Mouse (Mus musculus) MN1 (cell line): Measurements from ENCODE around the gene Myh6.

ENCODE experiments used
- DNase-seq: peaks from one replicate; pipeline ENCODE4 v3.0.0-alpha.2; 2016; ENCODE audit warnings: low spot score

Myh6 gene

GRCm38 (mm10) chr14:54932645-54933150 is 34.0 kb downstream of the Myh6 start, which contains the start of gene Il25:
Il25 (plus strand) TSS chr14:54932695.
- peak; percentile 42 for DNase-seq

GRCm38 (mm10) chr14:54930431-54930830 is 36.3 kb downstream of the Myh6 start:
- DNase-seq = no peak

GRCm38 (mm10) chr14:54929801-54930200 is 36.9 kb downstream of the Myh6 start:
- no peak for DNase-seq

GRCm38 (mm10) chr14:54927296-54927695 is 39.4 kb downstream of the Myh6 start:
- no peak for DNase-seq

- DNase-seq = peak; percentile 73
Observed at GRCm38 (mm10) chr14:54926401-54927158, 40.1 kb downstream of the Myh6 start.

- peak; percentile 59 for DNase-seq
Observed at GRCm38 (mm10) chr14:54925349-54926342, 41.1 kb downstream of the Myh6 start, which contains the start of gene Efs. Efs (minus strand) TSS chr14:54926126.

GRCm38 (mm10) chr14:54924641-54925348 is 41.9 kb downstream of the Myh6 start:
- DNase-seq = peak; percentile 86

- DNase-seq = no peak
Observed at GRCm38 (mm10) chr14:54920076-54920685, 46.5 kb downstream of the Myh6 start.

GRCm38 (mm10) chr14:54913343-54913742 is 53.4 kb downstream of the Myh6 start:
- no peak for DNase-seq

GRCm38 (mm10) chr14:54912886-54913285 is 53.8 kb downstream of the Myh6 start, which contains the start of gene Slc22a17:
Slc22a17 (minus strand) TSS chr14:54913132.
- peak; percentile 55 for DNase-seq

GRCm38 (mm10) chr14:54912109-54912850 is 54.4 kb downstream of the Myh6 start:
- DNase-seq = no peak

- no peak for DNase-seq
Observed at GRCm38 (mm10) chr14:54908682-54909081, 58.0 kb downstream of the Myh6 start.

- DNase-seq = no peak
Observed at GRCm38 (mm10) chr14:54903641-54904040, 63.1 kb downstream of the Myh6 start.

GRCm38 (mm10) chr14:54900383-54900782 is 66.3 kb downstream of the Myh6 start:
- peak; percentile 87 for DNase-seq

- no peak for DNase-seq
Observed at GRCm38 (mm10) chr14:54897445-54897844, 69.3 kb downstream of the Myh6 start.

- DNase-seq = peak; percentile 67
Observed at GRCm38 (mm10) chr14:54894296-54895151, 72.2 kb downstream of the Myh6 start.

GRCm38 (mm10) chr14:54893651-54894181 is 73.0 kb downstream of the Myh6 start:
- DNase-seq = peak; percentile 99

- no peak for DNase-seq
Observed at GRCm38 (mm10) chr14:54892200-54892599, 74.5 kb downstream of the Myh6 start, which contains the start of gene Pabpn1. Pabpn1 (plus strand) TSS chr14:54892500.
